In the genomic region with DNA sequence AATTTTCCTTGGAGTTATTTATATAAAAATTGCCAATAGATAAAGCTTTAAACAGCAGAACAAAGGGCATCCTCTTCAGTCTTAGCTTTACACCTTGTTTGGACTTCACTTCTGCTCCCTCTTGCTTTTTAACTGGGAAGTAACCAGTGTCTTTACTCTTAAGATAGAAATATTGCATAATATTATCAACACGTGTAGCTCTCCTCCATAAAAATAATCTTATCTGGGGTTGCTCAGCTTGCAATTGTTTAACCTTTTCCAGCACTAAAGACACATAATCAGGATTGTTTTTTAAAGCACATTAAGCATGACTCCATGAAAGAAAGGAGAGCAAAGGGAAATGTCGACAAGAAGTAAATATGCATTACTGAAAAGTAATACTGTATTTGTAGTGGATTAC, we compare ENCODE assay signal across 16 mouse cellular contexts.
"Had no signal": no experiment of that assay in that cellular context is flagged by ENCODE, and none has a peak within 500 bp of the region (broad histone marks: within the 10 kb centered on the region; RNA-seq: fewer than 3 reads in every experiment).

No protein-coding gene starts in this region.

- DNase-seq: liver, postnatal 0 days; lung, adult 2 months; lung, postnatal 14 days; lung, postnatal 36 days; right cerebral cortex, postnatal 14 days; thymus, adult 18-20 months; thymus, postnatal 14 days; thymus, postnatal 36 days had no signal

- H3K9ac ChIP-seq: liver, embryonic 15.5 days; liver, postnatal 0 days; lung, embryonic 15.5 days; midbrain, embryonic 13.5 days; midbrain, embryonic 15.5 days; neural tube, embryonic 12.5 days had no signal

- H3K27ac ChIP-seq: liver, embryonic 15.5 days; lung, embryonic 15.5 days; macrophage; midbrain, embryonic 13.5 days; midbrain, embryonic 15.5 days; neural tube, embryonic 12.5 days had no signal

- H3K9me3 ChIP-seq: liver, embryonic 15.5 days; lung, embryonic 15.5 days; megakaryocyte, embryonic 14.5 days; midbrain, embryonic 13.5 days; midbrain, embryonic 15.5 days; neural tube, embryonic 12.5 days had no signal

- H3K27me3 ChIP-seq: liver, embryonic 15.5 days; lung, embryonic 15.5 days; megakaryocyte, embryonic 14.5 days; midbrain, embryonic 13.5 days; midbrain, embryonic 15.5 days; neural tube, embryonic 12.5 days had no signal

- ATAC-seq: liver, postnatal 0 days; lung, postnatal 0 days; midbrain, embryonic 13.5 days; midbrain, embryonic 15.5 days had no signal

- H3K4me3 ChIP-seq: liver, embryonic 15.5 days; lung, embryonic 15.5 days; megakaryocyte, embryonic 14.5 days; midbrain, embryonic 13.5 days; midbrain, embryonic 15.5 days; neural tube, embryonic 12.5 days had no signal

- H3K4me1 ChIP-seq: liver, embryonic 15.5 days; lung, embryonic 15.5 days; midbrain, embryonic 13.5 days; midbrain, embryonic 15.5 days; neural tube, embryonic 12.5 days had no signal

- H3K4me2 ChIP-seq: liver, embryonic 15.5 days; lung, embryonic 15.5 days; midbrain, embryonic 13.5 days; midbrain, embryonic 15.5 days; neural tube, embryonic 12.5 days had no signal
